Mouse (Mus musculus): ENCODE measurements around the gene Sfta2. TPM values are rescaled to one million over a fixed set of nuclear protein-coding genes. Genes with fewer than 3 reads are reported as not detected.
A peak's percentile ranks its signal among the peaks of the same experiment; 100 is the strongest.

The Sfta2 gene
- polyA plus RNA-seq, 1 experiment from 2014 or later = not detected

GRCm38 (mm10) chr17:35689936-35690645 is 88.7 kb downstream of the Sfta2 start:
- Histone ChIP-seq H3K27ac (no peak overlapping the region), H3K36me3 (peaks cover 92% of the 10 kb centered on the region), H3K4me1 (peaks cover 8% of the 10 kb centered on the region), H3K9ac (no peak overlapping the region), H3K27me3 (no peaks in the 10 kb centered on the region), H3K4me3 (no peak overlapping the region), H3K9me3 (replicated peaks) (no peaks in the 10 kb centered on the region), H3K4me2 (replicated peaks) (no peak overlapping the region)
- 93% methylated on average over 18 of the region's 18 CpGs for WGBS
- ATAC-seq (ENCODE audit: low FRiP score) = no peak

GRCm38 (mm10) chr17:35691811-35692210 is 90.5 kb downstream of the Sfta2 start:
- no peak overlapping the region for H3K9ac ChIP-seq
- H3K4me1 ChIP-seq = peaks cover 4% of the 10 kb centered on the region
- no peak overlapping the region for H3K4me2 ChIP-seq (replicated peaks)
- H3K27ac ChIP-seq = no peak overlapping the region
- H3K4me3 ChIP-seq = no peak overlapping the region
- no peak for ATAC-seq (ENCODE audit: low FRiP score)
- WGBS = 84% methylated on average over 4 of the region's 4 CpGs
- H3K27me3 ChIP-seq = no peaks in the 10 kb centered on the region
- no peaks in the 10 kb centered on the region for H3K9me3 ChIP-seq (replicated peaks)
- H3K36me3 ChIP-seq = peaks cover 85% of the 10 kb centered on the region

- WGBS = 87% methylated on average over 4 of the region's 4 CpGs
- peaks cover 79% of the 10 kb centered on the region for H3K36me3 ChIP-seq
- H3K4me3 ChIP-seq = no peak overlapping the region
- H3K27ac ChIP-seq = no peak overlapping the region
- no peaks in the 10 kb centered on the region for H3K27me3 ChIP-seq
- no peaks in the 10 kb centered on the region for H3K9me3 ChIP-seq (replicated peaks)
- ATAC-seq (ENCODE audit: low FRiP score) = no peak
- H3K4me1 ChIP-seq = peaks cover 10% of the 10 kb centered on the region
- no peak overlapping the region for H3K4me2 ChIP-seq (replicated peaks)
- H3K9ac ChIP-seq = no peak overlapping the region
These were observed 91.0 kb downstream of the Sfta2 start for GRCm38 (mm10) chr17:35692368-35692767.

GRCm38 (mm10) chr17:35693906-35694305 is 92.6 kb downstream of the Sfta2 start:
- 90% methylated on average over 5 of the region's 5 CpGs for WGBS
- Histone ChIP-seq H3K4me1 (peaks cover 24% of the 10 kb centered on the region), H3K27ac (no peak overlapping the region), H3K27me3 (no peaks in the 10 kb centered on the region), H3K36me3 (peaks cover 64% of the 10 kb centered on the region), H3K4me3 (no peak overlapping the region), H3K9me3 (replicated peaks) (no peaks in the 10 kb centered on the region), H3K9ac (no peak overlapping the region), H3K4me2 (replicated peaks) (no peak overlapping the region)
- ATAC-seq (ENCODE audit: low FRiP score) = no peak

- ATAC-seq (ENCODE audit: low FRiP score) = no peak
- Histone ChIP-seq H3K4me3 (no peak overlapping the region), H3K36me3 (peaks cover 50% of the 10 kb centered on the region), H3K27me3 (no peaks in the 10 kb centered on the region), H3K9ac (no peak overlapping the region), H3K4me1 (peaks cover 34% of the 10 kb centered on the region), H3K27ac (no peak overlapping the region), H3K9me3 (replicated peaks) (no peaks in the 10 kb centered on the region), H3K4me2 (replicated peaks) (no peak overlapping the region)
- WGBS = 95% methylated on average over 2 of the region's 2 CpGs
These were observed 93.9 kb downstream of the Sfta2 start for GRCm38 (mm10) chr17:35695289-35695688.

- H3K9me3 ChIP-seq (replicated peaks) = no peaks in the 10 kb centered on the region
- H3K27me3 ChIP-seq = no peaks in the 10 kb centered on the region
- H3K9ac ChIP-seq = peak overlapping the region; percentile 70
- 58% methylated on average over 6 of the region's 6 CpGs for WGBS
- H3K4me1 ChIP-seq = peaks cover 34% of the 10 kb centered on the region
- peak overlapping the region; percentile 99 for H3K27ac ChIP-seq
- ATAC-seq (ENCODE audit: low FRiP score) = no peak
- peaks cover 36% of the 10 kb centered on the region for H3K36me3 ChIP-seq
- H3K4me2 ChIP-seq (replicated peaks) = peak overlapping the region; percentile 70
- H3K4me3 ChIP-seq = peak overlapping the region; percentile 38
These were observed 95.3 kb downstream of the Sfta2 start for GRCm38 (mm10) chr17:35696691-35697090.

- ATAC-seq (ENCODE audit: low FRiP score) = no peak
- no peaks in the 10 kb centered on the region for H3K9me3 ChIP-seq (replicated peaks)
- H3K4me3 ChIP-seq = peak overlapping the region; percentile 38
- peak overlapping the region; percentile 70 for H3K4me2 ChIP-seq (replicated peaks)
- H3K36me3 ChIP-seq = peaks cover 29% of the 10 kb centered on the region
- peaks cover 38% of the 10 kb centered on the region for H3K4me1 ChIP-seq
- no peaks in the 10 kb centered on the region for H3K27me3 ChIP-seq
- H3K27ac ChIP-seq = peak overlapping the region; percentile 99
- WGBS = 11% methylated on average over 1 of the region's 1 CpGs
- peak overlapping the region; percentile 70 for H3K9ac ChIP-seq
These were observed 96.0 kb downstream of the Sfta2 start for GRCm38 (mm10) chr17:35697429-35697758.

- peaks cover 40% of the 10 kb centered on the region for H3K4me1 ChIP-seq
- H3K36me3 ChIP-seq = peaks cover 24% of the 10 kb centered on the region
- H3K27me3 ChIP-seq = no peaks in the 10 kb centered on the region
- no peaks in the 10 kb centered on the region for H3K9me3 ChIP-seq (replicated peaks)
- H3K4me2 ChIP-seq (replicated peaks) = peak overlapping the region; percentile 70
- peak overlapping the region; percentile 70 for H3K9ac ChIP-seq
- H3K27ac ChIP-seq = peak overlapping the region; percentile 99
- WGBS = 3% methylated on average over 16 of the region's 16 CpGs
- peak overlapping the region; percentile 38 for H3K4me3 ChIP-seq
- ATAC-seq (ENCODE audit: low FRiP score) = peak; percentile 84
These were observed 96.6 kb downstream of the Sfta2 start for GRCm38 (mm10) chr17:35697759-35698500.

GRCm38 (mm10) chr17:35698501-35698883 is 97.1 kb downstream of the Sfta2 start:
- Histone ChIP-seq H3K27me3 (no peaks in the 10 kb centered on the region), H3K4me2 (replicated peaks) (peak overlapping the region; percentile 70), H3K27ac (peak overlapping the region; percentile 99), H3K9me3 (replicated peaks) (no peaks in the 10 kb centered on the region), H3K36me3 (peaks cover 18% of the 10 kb centered on the region), H3K4me1 (peaks cover 40% of the 10 kb centered on the region), H3K9ac (peak overlapping the region; percentile 70), H3K4me3 (peak overlapping the region; percentile 38)
- no peak for ATAC-seq (ENCODE audit: low FRiP score)
- WGBS = 30% methylated on average over 5 of the region's 5 CpGs

- peak overlapping the region; percentile 85 for H3K4me3 ChIP-seq
- no peaks in the 10 kb centered on the region for H3K9me3 ChIP-seq (replicated peaks)
- no peak for ATAC-seq (ENCODE audit: low FRiP score)
- peak overlapping the region; percentile 99 for H3K27ac ChIP-seq
- 3% methylated on average over 19 of the region's 19 CpGs for WGBS
- peak overlapping the region; percentile 70 for H3K4me2 ChIP-seq (replicated peaks)
- H3K9ac ChIP-seq = peak overlapping the region; percentile 97
- H3K36me3 ChIP-seq = peaks cover 12% of the 10 kb centered on the region; the same call in 1 of the 2 replicates
- H3K27me3 ChIP-seq = no peaks in the 10 kb centered on the region
- peaks cover 53% of the 10 kb centered on the region for H3K4me1 ChIP-seq
These were observed 98.6 kb downstream of the Sfta2 start for GRCm38 (mm10) chr17:35699919-35700318.

Measured in hindbrain, embryonic 12.5 days (tissue).